Mouse (Mus musculus): ENCODE results near the gene B4galt2. TPM values are rescaled to one million over a fixed set of nuclear protein-coding genes. Genes with fewer than 3 reads are reported as not detected.

Gene B4galt2
- polyA plus RNA-seq, 1 experiment, result 6.2 TPM

GRCm38 (mm10) chr4:117873615-117874014 lies 9.7 kb downstream of the B4galt2 start:
- DNase-seq (ENCODE audit: low read depth, low spot score), result no peak
- 93% methylated on average over 9 of the region's 9 CpGs for WGBS

- 10% methylated on average over 14 of the region's 14 CpGs for WGBS
- no peak for DNase-seq (ENCODE audit: low read depth, low spot score)
Observed at GRCm38 (mm10) chr4:117872471-117872886, 10.8 kb downstream of the B4galt2 start, which contains the start of gene Ccdc24. Gene Ccdc24 (minus strand): TSS chr4:117872557.

- WGBS, result 76% methylated on average over 7 of the region's 7 CpGs
- DNase-seq (ENCODE audit: low read depth, low spot score), result no peak
Observed at GRCm38 (mm10) chr4:117871787-117872186, 11.5 kb downstream of the B4galt2 start.

- DNase-seq (ENCODE audit: low read depth, low spot score), result no peak
- WGBS, result 50% methylated on average over 1 of the region's 1 CpGs
Observed at GRCm38 (mm10) chr4:117870437-117870836, 12.8 kb downstream of the B4galt2 start.

- whole genome bisulfite sequencing, result 73% methylated on average over 9 of the region's 9 CpGs
- no peak for DNase-seq (ENCODE audit: low read depth, low spot score)
Observed at GRCm38 (mm10) chr4:117869317-117869716, 14.0 kb downstream of the B4galt2 start.

- WGBS, result 21% methylated on average over 24 of the region's 24 CpGs
- no peak for DNase-seq (ENCODE audit: low read depth, low spot score)
Observed at GRCm38 (mm10) chr4:117867823-117868222, 15.5 kb downstream of the B4galt2 start.

- WGBS, result 81% methylated on average over 6 of the region's 6 CpGs
Observed at GRCm38 (mm10) chr4:117867000-117867399, 16.3 kb downstream of the B4galt2 start.

GRCm38 (mm10) chr4:117866083-117866482 lies 17.2 kb downstream of the B4galt2 start:
- DNase-seq (ENCODE audit: low read depth, low spot score), result peak; percentile 60
- 31% methylated on average over 9 of the region's 9 CpGs for WGBS

More at GRCm38 (mm10) chr4:117867000-117867399, 16.3 kb downstream of the B4galt2 start:
- DNase-seq (ENCODE audit: low read depth, low spot score), result no peak

- no peak for DNase-seq (ENCODE audit: low read depth, low spot score)
- 65% methylated on average over 4 of the region's 4 CpGs for WGBS
Observed at GRCm38 (mm10) chr4:117862823-117863222, 20.5 kb downstream of the B4galt2 start.

- no peak for DNase-seq (ENCODE audit: low read depth, low spot score)
- WGBS, result 86% methylated on average over 9 of the region's 9 CpGs
Observed at GRCm38 (mm10) chr4:117860570-117860969, 22.7 kb downstream of the B4galt2 start.

- 43% methylated on average over 3 of the region's 3 CpGs for WGBS
- no peak for DNase-seq (ENCODE audit: low read depth, low spot score)
Observed at GRCm38 (mm10) chr4:117858794-117859193, 24.5 kb downstream of the B4galt2 start.

- no peak for DNase-seq (ENCODE audit: low read depth, low spot score)
- WGBS, result 93% methylated on average over 9 of the region's 9 CpGs
Observed at GRCm38 (mm10) chr4:117855146-117855545, 28.1 kb downstream of the B4galt2 start.

GRCm38 (mm10) chr4:117852152-117852868 lies 31.0 kb downstream of the B4galt2 start:
- 87% methylated on average over 10 of the region's 10 CpGs for WGBS
- no peak for DNase-seq (ENCODE audit: low read depth, low spot score)

GRCm38 (mm10) chr4:117850871-117851270 lies 32.4 kb downstream of the B4galt2 start:
- WGBS, result 86% methylated on average over 7 of the region's 7 CpGs
- no peak for DNase-seq (ENCODE audit: low read depth, low spot score)

GRCm38 (mm10) chr4:117850176-117850575 lies 33.1 kb downstream of the B4galt2 start:
- no peak for DNase-seq (ENCODE audit: low read depth, low spot score)
- 91% methylated on average over 7 of the region's 7 CpGs for WGBS

GRCm38 (mm10) chr4:117849506-117849905 lies 33.8 kb downstream of the B4galt2 start:
- WGBS, result 91% methylated on average over 5 of the region's 5 CpGs
- DNase-seq (ENCODE audit: low read depth, low spot score), result no peak

GRCm38 (mm10) chr4:117849063-117849462 lies 34.2 kb downstream of the B4galt2 start:
- 81% methylated on average over 17 of the region's 17 CpGs for WGBS
- DNase-seq (ENCODE audit: low read depth, low spot score), result no peak

- 73% methylated on average over 2 of the region's 2 CpGs for WGBS
- DNase-seq (ENCODE audit: low read depth, low spot score), result no peak
Observed at GRCm38 (mm10) chr4:117847011-117847410, 36.3 kb downstream of the B4galt2 start.

GRCm38 (mm10) chr4:117846261-117846660 lies 37.0 kb downstream of the B4galt2 start:
- DNase-seq (ENCODE audit: low read depth, low spot score), result no peak
- WGBS, result 96% methylated on average over 4 of the region's 4 CpGs

- WGBS, result 86% methylated on average over 11 of the region's 11 CpGs
- no peak for DNase-seq (ENCODE audit: low read depth, low spot score)
Observed at GRCm38 (mm10) chr4:117845316-117845715, 38.0 kb downstream of the B4galt2 start.

GRCm38 (mm10) chr4:117844467-117844866 lies 38.8 kb downstream of the B4galt2 start:
- WGBS, result 90% methylated on average over 5 of the region's 5 CpGs

More at GRCm38 (mm10) chr4:117844467-117844866, 38.8 kb downstream of the B4galt2 start:
- DNase-seq (ENCODE audit: low read depth, low spot score), result no peak

All from large intestine, adult 2 months (tissue).